Mouse (Mus musculus) embryonic fibroblast, embryonic 13.5 days (primary cell): ENCODE measurements around the gene Actb. TPM values are rescaled to one million over a fixed set of nuclear protein-coding genes. Genes with fewer than 3 reads are reported as not detected.

ENCODE experiments used
- H3K27ac ChIP-seq: 2 replicates; pipeline ENCODE4 v1.5.1; 2012; ENCODE audit warnings: low read length, control low read depth, inconsistent platforms; ENCODE audit not compliant: insufficient read depth
- H3K4me1 ChIP-seq: 2 replicates; pipeline ENCODE4 v1.6.1; 2011; ENCODE audit warnings: low read length; ENCODE audit not compliant: control insufficient read depth, insufficient read depth
- H3K4me3 ChIP-seq: 2 replicates; pipeline ENCODE4 v1.5.1; 2011; ENCODE audit warnings: mild to moderate bottlenecking, control low read depth, low read length; ENCODE audit not compliant: insufficient read depth
- CTCF ChIP-seq: IDR thresholded peaks from 2 replicates; pipeline ENCODE4 v1.5.1; 2011; ENCODE audit warnings: mild to moderate bottlenecking, control low read depth, low read length, moderate library complexity, borderline replicate concordance; ENCODE audit not compliant: insufficient read depth
- POLR2A ChIP-seq: IDR thresholded peaks from 2 replicates; pipeline ENCODE4 v1.6.1; 2011; ENCODE audit warnings: low read depth, mild to moderate bottlenecking, control low read depth, low read length, moderate library complexity
- polyA plus RNA-seq: library from polyadenylated mRNA; stranded (reverse); fragments of >200 nt; gene quantifications from 2 replicates; pipeline ENCODE4 v1.2.4, GENCODE M21; 2011; ENCODE audit warnings: low read depth; ENCODE audit not compliant: missing spikeins, insufficient read length

Gene Actb
- polyA plus RNA-seq, 1 experiment = 7,994 TPM

GRCm38 (mm10) chr5:142880806-142881516, 25.6 kb downstream of the Actb start:
- TF ChIP-seq POLR2A (no peak), CTCF (no peak)
- 0 out of 2 replicates have a peak, but pooled peaks cover 4% of the 10 kb centered on the region for H3K4me1 ChIP-seq
- no peak overlapping the region for H3K4me3 ChIP-seq
- H3K27ac ChIP-seq = no peak overlapping the region

DNA sequence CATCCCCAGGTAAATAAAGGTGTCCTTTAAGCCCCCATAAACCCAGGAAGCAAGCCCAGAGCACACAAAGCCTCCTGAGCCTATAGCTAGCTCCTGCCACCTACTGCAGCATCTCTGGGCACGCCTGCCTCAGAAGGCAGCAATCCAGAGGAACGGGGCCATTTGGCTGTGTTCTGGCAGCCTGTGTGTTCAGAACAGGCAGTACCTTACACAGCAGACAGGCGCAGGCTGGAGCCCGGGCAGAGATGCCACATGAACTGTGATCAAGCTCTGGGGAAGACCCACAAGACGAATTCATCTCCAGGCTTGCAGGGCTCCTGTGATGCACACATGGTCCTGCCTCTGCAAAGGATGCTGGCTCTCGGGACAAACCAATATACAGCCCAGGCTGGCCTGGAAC, 26.3 kb downstream of the Actb start:
- H3K4me1 ChIP-seq = 0 out of 2 replicates have a peak, but pooled peaks cover 4% of the 10 kb centered on the region
- no peak overlapping the region for H3K27ac ChIP-seq
- TF ChIP-seq POLR2A (no peak), CTCF (no peak)
- H3K4me3 ChIP-seq = no peak overlapping the region

- Histone ChIP-seq H3K4me1 (0 out of 2 replicates have a peak, but pooled peaks cover 4% of the 10 kb centered on the region), H3K27ac (no peak overlapping the region), H3K4me3 (no peak overlapping the region)
- TF ChIP-seq CTCF = peak; percentile 94
- TF ChIP-seq POLR2A = no peak
Measured at GRCm38 (mm10) chr5:142879318-142880175, 27.0 kb downstream of the Actb start.

GRCm38 (mm10) chr5:142878570-142878969, 28.0 kb downstream of the Actb start:
- Histone ChIP-seq H3K27ac (no peak overlapping the region), H3K4me1 (0 out of 2 replicates have a peak, but pooled peaks cover 4% of the 10 kb centered on the region), H3K4me3 (no peak overlapping the region)
- TF ChIP-seq POLR2A (no peak), CTCF (no peak)

GRCm38 (mm10) chr5:142877337-142878280, 28.9 kb downstream of the Actb start:
- H3K27ac ChIP-seq = no peak overlapping the region
- 0 out of 2 replicates have a peak, but pooled peaks cover 4% of the 10 kb centered on the region for H3K4me1 ChIP-seq
- TF ChIP-seq CTCF (peak; percentile 98), POLR2A (no peak)
- H3K4me3 ChIP-seq = no peak overlapping the region

GRCm38 (mm10) chr5:142876896-142877295, 29.7 kb downstream of the Actb start:
- 0 out of 2 replicates have a peak, but pooled peaks cover 4% of the 10 kb centered on the region for H3K4me1 ChIP-seq
- H3K27ac ChIP-seq = no peak overlapping the region
- TF ChIP-seq POLR2A (no peak), CTCF (no peak)

GRCm38 (mm10) chr5:142875513-142875905, 31.0 kb downstream of the Actb start:
- no peak for TF ChIP-seq POLR2A
- no peak for TF ChIP-seq CTCF
- H3K4me3 ChIP-seq = no peak overlapping the region
- H3K27ac ChIP-seq = no peak overlapping the region
- 0 out of 2 replicates have a peak, but pooled peaks cover 4% of the 10 kb centered on the region for H3K4me1 ChIP-seq

More at GRCm38 (mm10) chr5:142876896-142877295, 29.7 kb downstream of the Actb start:
- no peak overlapping the region for H3K4me3 ChIP-seq

DNA sequence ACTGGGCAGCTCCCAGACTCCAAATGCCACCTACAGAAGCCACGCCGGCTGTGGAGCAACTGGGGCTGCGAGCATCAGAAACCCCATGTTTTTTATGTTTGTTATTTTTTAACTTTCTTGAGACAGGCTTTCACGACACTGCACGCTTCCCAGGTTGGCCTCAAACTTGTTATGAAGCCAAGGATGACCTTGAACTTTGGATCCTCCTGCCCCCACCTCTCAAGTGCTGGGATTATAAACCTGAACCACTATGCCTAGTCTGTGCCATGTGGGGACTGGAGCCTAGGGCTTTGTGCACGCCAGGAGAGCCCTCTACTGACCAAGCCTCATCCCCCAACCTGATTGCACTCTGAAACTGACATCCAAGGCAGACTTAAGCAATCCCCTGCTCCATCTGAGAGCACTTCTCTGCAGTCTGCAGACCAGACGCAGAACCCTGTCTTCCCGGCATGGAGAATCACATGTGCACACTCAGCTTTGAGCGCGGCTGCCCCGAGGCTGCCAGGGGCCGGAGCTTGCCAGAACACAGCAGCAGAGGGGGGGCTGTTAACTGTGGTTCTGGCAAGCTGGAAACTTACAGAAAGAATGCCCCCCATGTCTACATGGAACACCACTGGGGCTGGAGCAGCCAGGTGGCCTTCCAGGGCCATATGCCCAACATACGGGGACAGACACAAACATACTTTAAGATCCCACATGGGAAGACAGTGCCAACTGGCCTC, 31.6 kb downstream of the Actb start:
- no peak overlapping the region for H3K4me3 ChIP-seq
- H3K27ac ChIP-seq = no peak overlapping the region
- no peak for TF ChIP-seq POLR2A
- no peak for TF ChIP-seq CTCF
- 0 out of 2 replicates have a peak, but pooled peaks cover 4% of the 10 kb centered on the region for H3K4me1 ChIP-seq
